Mouse (Mus musculus) Patski (cell line): ENCODE measurements around the gene Hdhd3. TPM values are rescaled to one million over a fixed set of nuclear protein-coding genes. Genes with fewer than 3 reads are reported as not detected.
"Not testable (repeated sequence)": the region's sequence is repeated elsewhere in the genome, so short reads cannot be mapped to it uniquely, and the experiment has no call there.

Source experiments
- ATAC-seq: fragments of 100-300 bp; one replicate; pipeline ENCODE4 v1.8.0; 2021
- CTCF ChIA-PET: fragments of 350-600 bp; sonication (Branson Sonifier 250); formaldehyde crosslinking; loops from one replicate; lab custom pipeline; 2022; ENCODE audit warnings: inconsistent platforms; lab: Charles Lee
- POLR2A ChIA-PET: fragments of 350-600 bp; sonication (Branson Sonifier 250); formaldehyde crosslinking; loops from one replicate; lab custom pipeline; 2022; ENCODE audit warnings: antibody characterized with exemption, inconsistent platforms; lab: Charles Lee
- DNase-seq: peaks from one replicate; pipeline ENCODE4 v3.0.0-alpha.2; 2011; ENCODE audit warnings: low read depth, low spot score
- H3K27me3 ChIP-seq: fragments of 371-371 bp; one replicate; pipeline ENCODE4 v1.5.1; 2021
- CTCF ChIP-seq: fragments of 100-300 bp; IDR thresholded peaks from one replicate; pipeline ENCODE4 v1.5.1; 2021
- in situ Hi-C: fragments of 300-500 bp; cut with MboI; formaldehyde crosslinking; loops from 3 replicates; pipeline ENCODE4 v1.11.1; 2018; ENCODE audit warnings: low pct_unique_long_range_greater_than_20kb, mixed read lengths
- polyA plus RNA-seq: library from polyadenylated mRNA; unstranded; gene quantifications from one replicate; pipeline ENCODE4 v1.2.3, GENCODE M21; 2021

Gene Hdhd3
- polyA plus RNA-seq, 1 experiment from 2014 or later, result 9.2 TPM

- ChIA-PET POLR2A (no interaction called here), CTCF (no interaction called here)
- H3K27me3 ChIP-seq, result no peaks in the 10 kb centered on the region
- DNase-seq (no peak), ATAC-seq (no peak)
- TF ChIP-seq CTCF, result no peak
- in situ Hi-C loops, result no loop called here
Observed at GRCm38 (mm10) chr4:62479937-62480708, 23.1 kb downstream of the Hdhd3 start, which contains the start of gene Bspry. Gene Bspry (plus strand): TSS chr4:62480053.

- POLR2A ChIA-PET, CTCF ChIA-PET, H3K27me3 ChIP-seq, DNase-seq, in situ Hi-C loops, ATAC-seq: not testable (repeated sequence)
Observed at GRCm38 (mm10) chr4:62479593-62479936, 23.7 kb downstream of the Hdhd3 start.

- no peaks in the 10 kb centered on the region for H3K27me3 ChIP-seq
- no peak for TF ChIP-seq CTCF
- DNase-seq, result no peak
- in situ Hi-C loops, result no loop called here
- CTCF ChIA-PET, result no interaction called here
- ATAC-seq, result no peak
- POLR2A ChIA-PET, result no interaction called here
Observed at GRCm38 (mm10) chr4:62477542-62478244, 25.6 kb downstream of the Hdhd3 start.

- no peak for TF ChIP-seq CTCF
- H3K27me3 ChIP-seq, result no peaks in the 10 kb centered on the region
- POLR2A ChIA-PET, result interaction anchor here (0.7 kb wide), 1 partner anchor 26 kb away, joined by 3 read pairs; no protein-coding TSS in a partner anchor
- in situ Hi-C loops, result no loop called here
- ATAC-seq, result no peak
- DNase-seq, result no peak
- CTCF ChIA-PET, result interaction anchor here (0.6 to 1.1 kb wide), 2 partner anchors 8 to 19 kb away, joined by 3 to 4 read pairs; no protein-coding TSS in a partner anchor
Observed at GRCm38 (mm10) chr4:62475793-62476192, 27.5 kb downstream of the Hdhd3 start.

GRCm38 (mm10) chr4:62475131-62475530, 28.1 kb downstream of the Hdhd3 start:
- POLR2A ChIA-PET, result interaction anchor here (0.7 kb wide), 1 partner anchor 26 kb away, joined by 3 read pairs; no protein-coding TSS in a partner anchor
- TF ChIP-seq CTCF, result no peak
- CTCF ChIA-PET, result interaction anchor here (0.6 kb wide), 1 partner anchor 20 kb away, joined by 3 read pairs; no protein-coding TSS in a partner anchor
- ATAC-seq, result no peak
- in situ Hi-C loops, result no loop called here
- DNase-seq, result no peak
- no peaks in the 10 kb centered on the region for H3K27me3 ChIP-seq

- ATAC-seq, result no peak
- ChIA-PET CTCF (no interaction called here), POLR2A (interaction anchor here (0.7 kb wide), 1 partner anchor 13 kb away, joined by 3 read pairs; no protein-coding TSS in a partner anchor)
- no peaks in the 10 kb centered on the region for H3K27me3 ChIP-seq
- in situ Hi-C loops, result no loop called here
- no peak for TF ChIP-seq CTCF
- DNase-seq, result no peak
Observed at GRCm38 (mm10) chr4:62472071-62472470, 31.2 kb downstream of the Hdhd3 start.

GRCm38 (mm10) chr4:62470598-62471051, 32.6 kb downstream of the Hdhd3 start, which contains the start of gene Wdr31:
Gene Wdr31 (minus strand): TSS chr4:62470896.
- ATAC-seq, result peak; percentile 44

GRCm38 (mm10) chr4:62468158-62468557, 35.1 kb downstream of the Hdhd3 start:
- CTCF ChIA-PET, result interaction anchor here (1.2 to 1.5 kb wide), 3 partner anchors 8 to 17 kb away, joined by 3 to 6 read pairs (median 4); no protein-coding TSS in a partner anchor
- POLR2A ChIA-PET, result no interaction called here
- DNase-seq, result no peak
- TF ChIP-seq CTCF, result peak; percentile 43
- in situ Hi-C loops, result loop anchor here (5.0 kb wide), 1 partner anchor 54 kb away; no protein-coding TSS in a partner anchor
- no peak for ATAC-seq
- no peaks in the 10 kb centered on the region for H3K27me3 ChIP-seq

More at GRCm38 (mm10) chr4:62470598-62471051, 32.6 kb downstream of the Hdhd3 start, which contains the start of gene Wdr31:
- ChIA-PET CTCF (no interaction called here), POLR2A (no interaction called here)
- no peak for DNase-seq
- H3K27me3 ChIP-seq, result no peaks in the 10 kb centered on the region
- in situ Hi-C loops, result no loop called here
- no peak for TF ChIP-seq CTCF

- no peaks in the 10 kb centered on the region for H3K27me3 ChIP-seq
- no peak for TF ChIP-seq CTCF
- CTCF ChIA-PET, result no interaction called here
- no peak for ATAC-seq
- no peak for DNase-seq
- POLR2A ChIA-PET, result no interaction called here
- in situ Hi-C loops, result no loop called here
Observed at GRCm38 (mm10) chr4:62463124-62463523, 40.1 kb downstream of the Hdhd3 start.

GRCm38 (mm10) chr4:62460348-62460747, 42.9 kb downstream of the Hdhd3 start:
- no peak for DNase-seq
- in situ Hi-C loops, result no loop called here
- TF ChIP-seq CTCF, result no peak
- ChIA-PET CTCF (no interaction called here), POLR2A (no interaction called here)
- H3K27me3 ChIP-seq, result no peaks in the 10 kb centered on the region
- ATAC-seq, result no peak
